In genomic region chrX:142115779-142116178, GRCm38 (mm10) we compare ENCODE assay signal across 16 mouse cellular contexts.
"Had no signal": no experiment of that assay in that cellular context is flagged by ENCODE, and none has a peak within 500 bp of the region (broad histone marks: within the 10 kb centered on the region; RNA-seq: fewer than 3 reads in every experiment).

No protein-coding gene starts in this region.

- ATAC-seq: liver, postnatal 0 days; lung, postnatal 0 days; midbrain, embryonic 13.5 days; midbrain, embryonic 15.5 days had no signal

- H3K9ac ChIP-seq: liver, postnatal 0 days; lung, embryonic 15.5 days; midbrain, embryonic 13.5 days; midbrain, embryonic 15.5 days; neural tube, embryonic 12.5 days had no signal

- DNase-seq: liver, postnatal 0 days; lung, adult 2 months; lung, postnatal 14 days; lung, postnatal 36 days; right cerebral cortex, postnatal 25 days; thymus, adult 18-20 months; thymus, postnatal 14 days; thymus, postnatal 36 days had no signal

- H3K27ac ChIP-seq: lung, embryonic 15.5 days; macrophage; midbrain, embryonic 13.5 days; midbrain, embryonic 15.5 days; neural tube, embryonic 12.5 days had no signal

- H3K36me3 ChIP-seq: lung, embryonic 15.5 days; midbrain, embryonic 13.5 days; midbrain, embryonic 15.5 days; neural tube, embryonic 12.5 days had no signal

- H3K4me3 ChIP-seq: lung, embryonic 15.5 days; megakaryocyte, embryonic 14.5 days; midbrain, embryonic 13.5 days; midbrain, embryonic 15.5 days; neural tube, embryonic 12.5 days had no signal

- H3K9me3 ChIP-seq: lung, embryonic 15.5 days; megakaryocyte, embryonic 14.5 days; midbrain, embryonic 13.5 days; midbrain, embryonic 15.5 days; neural tube, embryonic 12.5 days had no signal

- H3K4me1 ChIP-seq: lung, embryonic 15.5 days; megakaryocyte, embryonic 14.5 days; midbrain, embryonic 15.5 days; neural tube, embryonic 12.5 days had no signal

- H3K4me2 ChIP-seq: lung, embryonic 15.5 days; midbrain, embryonic 11.5 days; midbrain, embryonic 13.5 days; midbrain, embryonic 15.5 days; neural tube, embryonic 12.5 days had no signal
